Mouse (Mus musculus): ENCODE data around the gene Wdr1. TPM values are rescaled to one million over a fixed set of nuclear protein-coding genes. Genes with fewer than 3 reads are reported as not detected.

Gene Wdr1
- polyA plus RNA-seq, 1 experiment from 2014 or later: 153 TPM

DNA sequence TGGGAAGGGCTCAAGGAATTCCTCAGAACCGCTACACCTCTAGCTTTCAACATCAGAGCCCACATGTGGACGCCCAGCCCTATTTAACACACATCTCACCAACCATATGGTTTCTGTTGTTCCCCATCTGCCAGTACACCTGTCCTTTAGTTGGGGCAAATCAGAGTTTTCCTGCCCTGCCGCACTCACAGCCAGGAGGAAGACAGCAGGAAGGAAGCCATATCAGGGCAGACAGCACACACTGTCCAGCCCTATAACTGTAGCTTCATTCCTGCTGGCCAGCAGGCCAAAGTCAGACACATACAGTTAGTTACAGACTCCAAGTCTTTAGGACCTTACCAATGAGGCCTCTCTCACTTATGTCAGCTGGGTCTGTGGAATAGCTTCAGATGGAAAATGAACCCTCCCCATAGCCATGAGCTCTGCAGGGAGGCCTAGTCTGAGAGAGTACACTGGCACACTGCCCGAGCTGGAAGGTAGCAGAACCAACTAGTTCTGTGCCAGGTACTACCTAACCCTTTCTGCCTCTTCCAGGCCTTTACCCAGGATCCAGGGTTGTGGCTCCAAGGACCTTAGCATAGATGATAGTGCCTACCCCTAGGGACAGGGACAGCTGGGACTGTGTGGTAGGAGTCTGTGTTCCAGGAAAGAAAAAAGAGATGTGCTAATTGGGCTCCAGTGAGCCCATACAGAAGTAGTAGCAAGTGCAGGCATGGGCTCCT is 19.4 kb downstream of the Wdr1 start:
- H3K4me2 ChIP-seq: no peak overlapping the region
- no peaks in the 10 kb centered on the region for H3K27me3 ChIP-seq
- no peaks in the 10 kb centered on the region for H3K9me3 ChIP-seq
- 88% methylated on average over 4 of the region's 4 CpGs for WGBS
- H3K27ac ChIP-seq: no peak overlapping the region
- H3K36me3 ChIP-seq (replicated peaks): peaks cover 99% of the 10 kb centered on the region
- H3K9ac ChIP-seq: no peak overlapping the region
- ATAC-seq (ENCODE audit: low FRiP score): no peak; the same call in 1 of the 2 replicates
- peaks cover 2% of the 10 kb centered on the region; the same call in 1 of the 2 replicates for H3K4me1 ChIP-seq
- H3K4me3 ChIP-seq (replicated peaks): no peak overlapping the region

DNA sequence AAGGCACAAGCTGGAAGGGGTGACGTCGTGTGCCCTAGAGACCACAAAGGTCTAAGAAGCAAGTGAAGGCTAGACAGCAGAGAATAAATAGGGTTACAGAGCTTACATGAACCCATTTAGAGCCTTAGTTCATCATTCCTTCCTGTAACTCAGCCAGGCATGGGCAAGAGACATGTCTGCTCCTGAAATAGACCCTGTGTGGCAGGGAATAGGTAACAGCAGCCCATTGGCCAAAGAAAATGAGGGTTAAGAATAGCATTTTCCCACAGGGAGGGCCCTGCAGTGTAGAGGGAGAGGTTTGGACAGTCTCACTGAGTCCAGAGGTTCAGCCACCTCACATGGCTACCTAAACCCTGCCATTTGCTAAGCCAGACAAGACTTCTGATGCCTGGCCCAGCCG is 21.3 kb downstream of the Wdr1 start:
- no peaks in the 10 kb centered on the region for H3K4me1 ChIP-seq
- no peak for ATAC-seq (ENCODE audit: low FRiP score)
- no peak overlapping the region for H3K27ac ChIP-seq
- no peaks in the 10 kb centered on the region for H3K9me3 ChIP-seq
- no peak overlapping the region for H3K9ac ChIP-seq
- H3K4me2 ChIP-seq: no peak overlapping the region
- 95% methylated on average over 3 of the region's 3 CpGs for WGBS
- no peaks in the 10 kb centered on the region for H3K27me3 ChIP-seq
- H3K4me3 ChIP-seq (replicated peaks): no peak overlapping the region
- H3K36me3 ChIP-seq (replicated peaks): peaks cover 99% of the 10 kb centered on the region

- H3K9ac ChIP-seq: no peak overlapping the region
- H3K9me3 ChIP-seq: no peaks in the 10 kb centered on the region
- peaks cover 99% of the 10 kb centered on the region for H3K36me3 ChIP-seq (replicated peaks)
- H3K4me1 ChIP-seq: no peaks in the 10 kb centered on the region
- no peak overlapping the region for H3K27ac ChIP-seq
- no peak for ATAC-seq (ENCODE audit: low FRiP score)
- WGBS: 88% methylated on average over 1 of the region's 1 CpGs
- H3K4me3 ChIP-seq (replicated peaks): no peak overlapping the region
- no peak overlapping the region for H3K4me2 ChIP-seq
- no peaks in the 10 kb centered on the region for H3K27me3 ChIP-seq
These were observed 22.1 kb downstream of the Wdr1 start for GRCm38 (mm10) chr5:38540898-38541297.

GRCm38 (mm10) chr5:38538508-38538907 is 24.5 kb downstream of the Wdr1 start:
- no peak overlapping the region for H3K4me2 ChIP-seq
- no peaks in the 10 kb centered on the region for H3K4me1 ChIP-seq
- H3K4me3 ChIP-seq (replicated peaks): no peak overlapping the region
- 85% methylated on average over 8 of the region's 8 CpGs for WGBS
- no peaks in the 10 kb centered on the region for H3K9me3 ChIP-seq
- H3K36me3 ChIP-seq (replicated peaks): peaks cover 97% of the 10 kb centered on the region
- no peak for ATAC-seq (ENCODE audit: low FRiP score)
- no peak overlapping the region for H3K9ac ChIP-seq
- H3K27me3 ChIP-seq: no peaks in the 10 kb centered on the region
- no peak overlapping the region for H3K27ac ChIP-seq

DNA sequence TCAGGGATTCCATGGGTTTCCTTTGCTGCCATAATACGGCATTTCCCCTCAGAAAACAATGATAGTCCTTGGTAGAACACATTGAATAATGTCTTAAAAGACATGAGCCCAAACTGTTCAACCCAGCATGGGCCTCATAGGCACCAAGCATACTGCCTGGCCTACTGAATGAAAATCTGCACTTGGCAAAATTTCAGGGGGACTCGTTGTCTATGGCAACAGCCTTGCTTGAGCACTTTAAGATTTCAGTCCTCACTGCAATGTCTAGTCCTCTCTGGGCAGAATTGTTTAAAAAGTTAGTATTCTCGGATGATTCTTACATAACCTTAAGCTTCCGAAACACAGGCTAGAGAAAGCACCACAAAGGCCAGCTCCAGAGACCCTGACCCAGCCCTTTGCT is 25.2 kb downstream of the Wdr1 start:
- no peak for ATAC-seq (ENCODE audit: low FRiP score)
- Histone ChIP-seq H3K4me1 (no peaks in the 10 kb centered on the region), H3K9me3 (no peaks in the 10 kb centered on the region), H3K4me2 (no peak overlapping the region), H3K27me3 (no peaks in the 10 kb centered on the region), H3K4me3 (replicated peaks) (no peak overlapping the region), H3K27ac (no peak overlapping the region), H3K36me3 (replicated peaks) (peaks cover 93% of the 10 kb centered on the region), H3K9ac (no peak overlapping the region)
- WGBS: 96% methylated on average over 4 of the region's 4 CpGs

DNA sequence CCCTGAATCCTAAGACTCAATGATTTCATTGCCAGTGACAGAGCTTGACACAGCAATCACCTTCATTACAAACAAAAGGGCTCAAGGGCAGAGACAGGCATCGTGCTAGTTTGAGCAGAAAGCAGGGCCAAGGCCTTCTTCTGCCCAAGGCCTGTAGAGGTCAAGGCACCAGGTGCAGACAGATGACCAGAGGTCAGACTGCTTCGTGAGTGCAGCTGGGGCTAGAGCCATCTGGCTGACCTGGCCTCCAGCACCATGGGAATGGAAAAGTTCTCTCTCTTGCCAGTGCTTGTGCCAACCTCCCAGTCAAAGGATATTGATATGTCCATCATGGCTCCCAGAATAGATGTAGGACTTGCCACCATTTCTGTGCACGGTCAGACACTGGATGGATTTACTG is 26.2 kb downstream of the Wdr1 start:
- WGBS: 91% methylated on average over 3 of the region's 3 CpGs

GRCm38 (mm10) chr5:38532084-38532483 is 30.9 kb downstream of the Wdr1 start:
- H3K27ac ChIP-seq: no peak overlapping the region
- no peaks in the 10 kb centered on the region for H3K27me3 ChIP-seq
- no peak for ATAC-seq (ENCODE audit: low FRiP score)
- no peak overlapping the region for H3K4me3 ChIP-seq (replicated peaks)
- H3K4me2 ChIP-seq: no peak overlapping the region
- no peak overlapping the region for H3K9ac ChIP-seq
- no peaks in the 10 kb centered on the region for H3K4me1 ChIP-seq
- H3K9me3 ChIP-seq: no peaks in the 10 kb centered on the region
- WGBS: 88% methylated on average over 4 of the region's 4 CpGs
- H3K36me3 ChIP-seq (replicated peaks): peaks cover 94% of the 10 kb centered on the region

More for the DNA sequence above, 26.2 kb downstream of the Wdr1 start:
- no peak for ATAC-seq (ENCODE audit: low FRiP score)
- Histone ChIP-seq H3K4me2 (no peak overlapping the region), H3K4me1 (no peaks in the 10 kb centered on the region), H3K36me3 (replicated peaks) (peaks cover 93% of the 10 kb centered on the region), H3K4me3 (replicated peaks) (no peak overlapping the region), H3K9me3 (no peaks in the 10 kb centered on the region), H3K27me3 (no peaks in the 10 kb centered on the region), H3K27ac (no peak overlapping the region), H3K9ac (no peak overlapping the region)

DNA sequence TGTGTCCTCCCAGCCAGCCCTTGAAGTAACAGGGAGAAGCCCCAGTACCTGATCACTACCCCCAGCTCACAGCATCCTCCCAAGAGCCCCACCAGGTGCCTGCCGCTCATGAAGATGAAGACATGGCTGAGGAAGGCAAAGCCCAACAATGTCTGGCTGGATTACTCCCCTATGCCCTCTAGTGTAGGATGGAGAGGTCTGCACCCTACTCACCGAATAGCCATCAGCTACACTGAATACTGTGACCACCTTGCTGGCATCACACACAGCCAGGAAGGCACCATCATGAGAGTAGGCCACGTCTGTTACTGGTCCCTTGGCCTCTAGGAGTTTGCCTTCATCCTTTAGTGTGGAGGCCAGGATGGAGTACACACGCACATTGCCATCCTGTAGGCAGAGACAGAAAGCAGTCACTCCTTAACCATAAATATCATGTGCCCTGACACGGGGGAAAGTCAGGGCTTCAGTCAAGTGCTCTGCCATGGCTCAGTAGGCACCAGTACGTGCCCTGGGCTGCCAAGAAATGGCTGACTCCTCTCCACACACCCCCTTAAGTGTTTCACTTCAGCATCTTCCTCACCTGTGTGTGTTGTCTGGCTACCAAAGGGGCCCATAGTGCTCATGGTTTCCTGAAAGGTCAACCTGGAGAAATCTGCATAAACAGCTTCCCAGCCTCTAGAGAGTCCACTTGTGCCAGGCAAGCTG is 33.1 kb downstream of the Wdr1 start:
- peaks cover 92% of the 10 kb centered on the region for H3K36me3 ChIP-seq (replicated peaks)
- peak; percentile 57 for ATAC-seq (ENCODE audit: low FRiP score)
- 76% methylated on average over 6 of the region's 6 CpGs for WGBS

DNA sequence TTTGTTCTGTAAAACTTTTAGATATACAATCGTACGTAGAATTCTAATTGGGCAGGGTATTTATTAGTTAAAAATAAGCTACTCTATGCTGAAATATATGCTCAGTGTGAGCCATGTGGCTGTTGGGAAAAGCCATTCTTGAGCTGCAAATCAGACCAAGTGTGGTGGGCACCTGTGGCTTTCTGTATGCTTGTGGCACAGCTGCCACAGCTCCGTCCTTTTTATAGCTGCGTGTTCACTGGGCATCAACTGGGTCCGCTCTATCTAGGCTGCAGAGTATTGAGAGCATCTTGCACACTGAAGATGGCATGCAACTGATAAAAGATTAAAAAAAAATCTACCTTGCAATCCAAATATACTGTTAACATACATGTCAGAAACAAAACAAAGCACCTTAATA is 40.0 kb downstream of the Wdr1 start:
- H3K27me3 ChIP-seq: no peaks in the 10 kb centered on the region
- H3K36me3 ChIP-seq (replicated peaks): peaks cover 29% of the 10 kb centered on the region
- ATAC-seq (ENCODE audit: low FRiP score): no peak
- H3K4me2 ChIP-seq: no peak overlapping the region
- no peak overlapping the region for H3K9ac ChIP-seq
- H3K4me1 ChIP-seq: no peaks in the 10 kb centered on the region
- no peaks in the 10 kb centered on the region for H3K9me3 ChIP-seq
- no peak overlapping the region for H3K4me3 ChIP-seq (replicated peaks)
- WGBS: 93% methylated on average over 5 of the region's 5 CpGs
- H3K27ac ChIP-seq: no peak overlapping the region

More for the DNA sequence above, 33.1 kb downstream of the Wdr1 start:
- H3K9ac ChIP-seq: no peak overlapping the region
- H3K9me3 ChIP-seq: no peaks in the 10 kb centered on the region
- no peak overlapping the region for H3K27ac ChIP-seq
- H3K27me3 ChIP-seq: no peaks in the 10 kb centered on the region
- H3K4me1 ChIP-seq: no peaks in the 10 kb centered on the region
- no peak overlapping the region for H3K4me3 ChIP-seq (replicated peaks)
- H3K4me2 ChIP-seq: no peak overlapping the region

DNA sequence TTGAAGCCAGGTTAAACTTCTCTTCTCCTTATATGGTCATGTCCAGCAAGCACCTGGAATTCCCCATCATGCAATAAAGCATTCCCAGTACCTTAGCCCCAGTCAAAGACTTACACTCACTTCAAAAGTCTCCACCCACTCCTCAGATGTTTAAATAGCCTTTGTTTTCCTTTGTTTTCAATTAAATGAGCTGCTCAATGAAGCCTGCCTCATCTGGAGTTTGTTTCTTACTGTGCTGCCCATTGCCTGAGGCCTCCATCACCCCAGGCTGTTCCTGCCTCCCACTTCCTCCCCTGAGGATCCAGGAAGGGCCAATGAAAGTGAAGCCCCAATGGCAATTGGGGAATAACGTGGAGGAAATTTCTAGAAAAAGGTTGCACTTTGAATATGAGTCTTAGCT is 42.2 kb downstream of the Wdr1 start:
- Histone ChIP-seq H3K4me3 (replicated peaks) (no peak overlapping the region), H3K27me3 (no peaks in the 10 kb centered on the region), H3K9ac (no peak overlapping the region), H3K9me3 (no peaks in the 10 kb centered on the region), H3K4me2 (no peak overlapping the region), H3K4me1 (no peaks in the 10 kb centered on the region), H3K36me3 (replicated peaks) (peaks cover 8% of the 10 kb centered on the region; the same call in 1 of the 2 replicates), H3K27ac (no peak overlapping the region)
- no peak for ATAC-seq (ENCODE audit: low FRiP score)
- 49% methylated on average over 1 of the region's 1 CpGs for WGBS

DNA sequence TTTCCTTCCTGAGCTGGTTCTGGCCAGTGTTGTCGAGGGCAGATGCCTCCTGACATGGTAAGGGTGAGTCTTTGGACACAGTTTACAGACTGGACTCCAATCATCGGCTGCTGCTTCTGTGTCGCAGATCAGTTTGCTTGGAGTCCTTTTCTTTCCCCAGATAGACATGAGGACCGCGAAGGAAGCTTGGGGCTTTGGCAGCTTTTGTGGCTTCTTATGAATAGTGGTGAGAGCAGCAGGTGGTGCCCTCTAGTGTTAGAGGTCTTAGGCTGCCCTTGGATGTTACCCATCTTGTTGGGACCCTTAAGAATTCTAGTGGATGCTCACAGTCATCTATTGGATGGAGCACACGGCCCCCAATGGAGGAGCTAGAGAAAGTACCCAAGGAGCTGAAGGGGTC is 46.8 kb downstream of the Wdr1 start:
- Histone ChIP-seq H3K9me3 (no peaks in the 10 kb centered on the region), H3K27me3 (no peaks in the 10 kb centered on the region), H3K4me1 (no peaks in the 10 kb centered on the region; the same call in 1 of the 2 replicates), H3K27ac (no peak overlapping the region), H3K36me3 (replicated peaks) (no peaks in the 10 kb centered on the region), H3K4me3 (replicated peaks) (no peak overlapping the region), H3K9ac (no peak overlapping the region), H3K4me2 (no peak overlapping the region)
- ATAC-seq (ENCODE audit: low FRiP score): no peak
- 72% methylated on average over 6 of the region's 6 CpGs for WGBS

DNA sequence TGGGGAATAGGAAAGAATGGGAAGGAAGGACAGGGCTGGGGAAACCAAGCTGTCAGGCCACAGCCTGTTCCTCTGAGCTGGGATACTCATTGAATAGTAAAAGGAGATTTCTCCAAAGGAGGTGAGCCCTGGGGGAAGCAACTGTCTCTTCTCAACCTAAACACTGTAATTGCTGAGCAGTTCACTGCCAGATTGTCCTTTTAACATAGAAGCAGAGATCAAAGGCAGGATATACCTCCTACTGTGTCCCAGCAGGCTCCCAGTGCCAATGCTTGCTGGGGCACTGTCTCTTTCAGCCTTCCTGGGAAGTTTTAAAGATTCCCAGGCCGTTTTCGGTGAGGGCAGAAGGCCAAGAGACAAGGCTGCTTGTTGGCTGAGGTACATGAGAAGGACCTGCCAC is 50.0 kb downstream of the Wdr1 start:
- no peak for ATAC-seq (ENCODE audit: low FRiP score)
- 26% methylated on average over 2 of the region's 2 CpGs for WGBS

DNA sequence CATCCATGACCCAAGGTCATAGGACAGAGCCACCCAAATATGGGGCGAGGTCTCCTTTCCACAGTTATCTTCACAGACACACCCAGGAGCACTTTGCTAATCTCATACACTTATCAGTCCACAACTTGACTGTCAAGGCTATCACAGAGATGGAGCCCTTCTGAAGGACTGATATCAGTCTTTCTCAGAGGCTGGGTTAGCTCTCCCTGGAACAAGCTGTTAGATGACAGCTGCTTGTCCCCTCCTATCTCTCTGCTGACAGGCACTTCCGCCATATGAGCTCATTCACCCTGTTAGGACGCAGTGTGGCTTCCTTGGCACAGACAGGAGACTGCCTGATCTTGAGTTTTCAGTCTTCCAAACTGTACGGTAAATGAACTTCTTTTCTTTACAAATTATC is 53.5 kb downstream of the Wdr1 start:
- no peaks in the 10 kb centered on the region for H3K9me3 ChIP-seq
- H3K27ac ChIP-seq: no peak overlapping the region
- H3K9ac ChIP-seq: no peak overlapping the region
- 86% methylated on average over 4 of the region's 4 CpGs for WGBS
- H3K4me1 ChIP-seq: no peaks in the 10 kb centered on the region; the same call in 1 of the 2 replicates
- no peak for ATAC-seq (ENCODE audit: low FRiP score)
- no peaks in the 10 kb centered on the region for H3K36me3 ChIP-seq (replicated peaks)
- H3K4me2 ChIP-seq: no peak overlapping the region
- H3K4me3 ChIP-seq (replicated peaks): no peak overlapping the region
- no peaks in the 10 kb centered on the region for H3K27me3 ChIP-seq

More for the DNA sequence above, 50.0 kb downstream of the Wdr1 start:
- Histone ChIP-seq H3K4me2 (no peak overlapping the region), H3K27me3 (no peaks in the 10 kb centered on the region), H3K36me3 (replicated peaks) (no peaks in the 10 kb centered on the region), H3K4me3 (replicated peaks) (no peak overlapping the region), H3K9ac (no peak overlapping the region), H3K9me3 (no peaks in the 10 kb centered on the region), H3K27ac (no peak overlapping the region), H3K4me1 (no peaks in the 10 kb centered on the region; the same call in 1 of the 2 replicates)

Data from forebrain, embryonic 12.5 days (tissue).